Mouse (Mus musculus): ENCODE results near the gene Lcn5.
A peak's percentile ranks its signal among the peaks of the same experiment; 100 is the strongest.

- TF ChIP-seq POLR2A (IDR thresholded peaks at IDR 0.05; ENCODE audit: borderline replicate concordance, extremely low read depth, low read depth, low read length) = peak; percentile 57; the same call in 1 of the 2 replicates
- peak; percentile 65 for TF ChIP-seq CTCF (IDR thresholded peaks at IDR 0.05; ENCODE audit: insufficient read depth, low read length)
These were observed 36.2 kb upstream of the Lcn5 start, which contains the start of gene Tmem141 for GRCm38 (mm10) chr2:25621229-25622200.

Measured in lung, adult 2 months (tissue).